Mouse (Mus musculus) adrenal gland, adult 10 weeks (tissue): ENCODE data around the gene Hmga1. TPM values are rescaled to one million over a fixed set of nuclear protein-coding genes. Genes with fewer than 3 reads are reported as not detected.

ENCODE experiments used
- polyA plus RNA-seq: library from polyadenylated mRNA; stranded (reverse); fragments of 350-450 nt; fragmentation: Illumina TruSeq; extraction: RNeasy Lipid Tissue Mini Kit (QIAGEN cat#74804); gene quantifications from one replicate; pipeline ENCODE4 v1.2.3, GENCODE M21; 2014; ENCODE audit warnings: low read depth, low replicate concordance

The Hmga1 gene
- polyA plus RNA-seq: 7.2 TPM

GRCm38 (mm10) chr17:27556315-27557011, at the start of gene Hmga1:
Gene Hmga1, plus strand, starts transcription at chr17:27556497.

DNA sequence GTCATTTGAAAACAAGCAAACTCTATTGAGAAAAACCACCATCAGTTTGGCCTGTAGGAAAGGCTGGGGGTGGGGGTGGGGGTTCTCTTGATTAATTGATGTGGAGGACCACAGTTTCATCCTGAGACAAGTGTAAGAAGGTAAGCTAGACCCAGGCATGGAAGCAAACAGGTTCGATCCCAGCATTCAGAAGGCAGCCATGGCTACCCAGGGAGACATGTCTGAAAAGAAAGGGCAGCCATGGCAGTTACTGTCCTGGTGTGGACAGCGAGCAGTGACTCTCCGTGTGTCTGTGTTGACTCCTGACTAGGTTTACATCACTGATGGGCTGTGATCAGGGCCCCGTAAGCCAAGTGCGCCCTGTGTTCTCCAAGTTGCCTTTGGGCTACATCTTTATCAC, 35.0 kb upstream of the Hmga1 start, which contains the start of gene Grm4:
Gene Grm4, minus strand, starts transcription at position 101 of the 400 bp plus-strand sequence.

GRCm38 (mm10) chr17:27565163-27565941, 9.1 kb downstream of the Hmga1 start, which contains the start of gene AI413582:
Gene AI413582, minus strand, starts transcription at chr17:27565756.

Other genes with a start within 250 kb of the Hmga1 start
- gene Grm4, start 35.1 kb upstream of the Hmga1 start, polyA plus RNA-seq: not detected
- not detected for gene AI413582, start 9.3 kb downstream of the Hmga1 start, polyA plus RNA-seq
- 32.4 TPM for gene Nudt3, start 67.0 kb downstream of the Hmga1 start, polyA plus RNA-seq
- not detected for gene RPS10-NUDT3, start 78.7 kb downstream of the Hmga1 start, polyA plus RNA-seq
- gene Rps10, start 80.2 kb downstream of the Hmga1 start, polyA plus RNA-seq: 44.0 TPM
- 1.1 TPM for gene Pacsin1, start 99.0 kb downstream of the Hmga1 start, polyA plus RNA-seq
- gene Spdef, start 172.5 kb downstream of the Hmga1 start, polyA plus RNA-seq: not detected